Mouse (Mus musculus) hindbrain, postnatal 0 days (tissue): ENCODE data around the gene Ctsa. TPM values are rescaled to one million over a fixed set of nuclear protein-coding genes. Genes with fewer than 3 reads are reported as not detected.
"Not testable (repeated sequence)": the region's sequence is repeated elsewhere in the genome, so short reads cannot be mapped to it uniquely, and the experiment has no call there.

Experiments
- ATAC-seq: fragments of 200-750 bp; cut with Nextera tagmentation; 2 replicates; pipeline ENCODE4 v1.8.0; 2017; ENCODE audit warnings: mild to moderate bottlenecking, moderate TSS enrichment, moderate library complexity
- DNase-seq: peaks from one replicate; pipeline ENCODE4 v3.0.0-alpha.2; 2015; ENCODE audit warnings: low spot score
- H3K27ac ChIP-seq: fragments of 300-500 bp; sonication (generic); 2 replicates; pipeline ENCODE4 v1.5.1; 2014; ENCODE audit warnings: mild to moderate bottlenecking
- H3K27me3 ChIP-seq: fragments of 300-500 bp; sonication (generic); 2 replicates; pipeline ENCODE4 v1.6.1; 2014; ENCODE audit warnings: low read length, mixed read lengths; ENCODE audit not compliant: insufficient read depth
- H3K36me3 ChIP-seq: fragments of 300-500 bp; sonication (generic); 2 replicates; pipeline ENCODE4 v1.6.1; 2014; ENCODE audit warnings: low read length, mixed read lengths; ENCODE audit not compliant: insufficient read depth
- H3K4me1 ChIP-seq: fragments of 300-500 bp; sonication (generic); 2 replicates; pipeline ENCODE4 v1.6.1; 2014; ENCODE audit warnings: antibody characterized with exemption, low read length, mixed read lengths; ENCODE audit not compliant: insufficient read depth
- H3K4me2 ChIP-seq: fragments of 300-500 bp; sonication (generic); 2 replicates; pipeline ENCODE4 v1.6.1; 2014; ENCODE audit warnings: low read depth, mild to moderate bottlenecking, low read length, moderate library complexity, mixed read lengths
- H3K4me3 ChIP-seq: fragments of 300-500 bp; sonication (generic); 2 replicates; pipeline ENCODE4 v1.5.1; 2014; ENCODE audit warnings: low read length
- H3K9ac ChIP-seq: fragments of 300-500 bp; sonication (generic); replicated peaks from 2 replicates; pipeline ENCODE4 v1.6.1; 2014; ENCODE audit warnings: mild to moderate bottlenecking, low read length, moderate library complexity, mixed read lengths
- H3K9me3 ChIP-seq: fragments of 300-500 bp; sonication (generic); 2 replicates; pipeline ENCODE4 v1.6.1; 2016; ENCODE audit warnings: low read length, mixed read lengths
- CTCF ChIP-seq: IDR thresholded peaks from 2 replicates; pipeline ENCODE4 v1.5.1; 2016; ENCODE audit warnings: antibody characterized with exemption, control low read depth, low read depth
- WGBS: fragments of 180-500 bp; shearing (Covaris S2); extraction: QIAGEN DNeasy Blood & Tissue Kit; methylation state at CpG from one replicate; pipeline ENCODE4 v1.1.7; 2014; 5-methylcytosine and 5-hydroxymethylcytosine counted together
- polyA plus RNA-seq: library from polyadenylated mRNA; unstranded; fragments of >200 nt; fragmentation: Nextera tagmentation; extraction: Ambion mirVana; gene quantifications from 2 replicates; pipeline ENCODE4 v1.2.1, GENCODE M21; 2015
- total RNA-seq: library from RNA; depleted of rRNA; stranded (reverse); fragments of >200 nt; gene quantifications from 2 replicates; pipeline ENCODE4 v1.2.3, GENCODE M21; 2014

Ctsa gene
- total and polyA plus RNA-seq, 2 experiments from 2014 or later, result 112 to 135 TPM

DNA sequence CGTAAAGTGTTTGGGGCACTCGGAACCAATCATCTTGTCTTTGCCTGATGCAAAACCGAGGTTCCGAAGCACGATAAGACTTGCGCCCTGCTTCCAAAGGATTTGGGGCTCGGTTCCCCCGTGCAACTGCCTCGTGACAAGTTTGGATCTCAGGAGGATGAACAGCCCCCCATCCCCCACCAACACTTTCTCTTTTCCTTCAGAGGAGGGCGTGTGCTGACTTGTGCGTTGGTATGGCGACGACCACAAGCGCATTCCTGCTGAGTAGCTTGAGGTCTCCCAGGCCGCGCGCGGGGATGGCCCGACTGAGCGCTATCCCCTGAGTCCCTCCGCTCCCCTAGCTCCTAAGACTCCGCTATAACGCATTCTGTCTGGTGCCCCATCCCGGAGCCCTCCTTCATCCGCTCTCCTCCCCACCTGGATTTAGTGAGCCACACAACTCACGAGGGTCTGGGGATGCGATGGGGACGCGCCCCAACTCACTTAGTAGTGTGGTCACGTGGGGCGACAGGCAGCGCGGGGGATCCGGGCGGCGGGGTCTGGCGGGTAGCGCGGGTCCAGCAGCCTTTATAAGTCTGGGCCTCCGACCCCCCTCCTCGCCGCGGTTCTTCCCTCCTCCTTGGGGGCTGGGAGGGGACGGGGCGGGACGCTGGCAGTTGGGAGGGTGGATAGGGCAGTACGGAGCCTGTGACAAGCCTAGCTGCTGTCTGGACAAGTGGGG is 24.6 kb downstream of the Ctsa start, which contains the start of gene Pltp:
Pltp (minus strand) TSS at position 611 of the 721 bp plus-strand sequence.
- H3K27ac ChIP-seq, result peak within 1 kb of the TSS; percentile 58; the same call in 1 of the 2 replicates
- peak within 1 kb of the TSS; percentile 97 for H3K4me2 ChIP-seq
- peaks cover 22% of the 10 kb centered on the region; the same call in 1 of the 2 replicates for H3K4me1 ChIP-seq
- ATAC-seq, result peak; percentile 86
- 0 out of 2 replicates have a peak, but pooled peaks cover 13% of the 10 kb centered on the region for H3K27me3 ChIP-seq
- H3K9me3 ChIP-seq, result no peaks in the 10 kb centered on the region
- H3K4me3 ChIP-seq, result peak within 1 kb of the TSS; percentile 50
- peak; percentile 10; the same call in 1 of the 2 replicates for TF ChIP-seq CTCF
- no peaks in the 10 kb centered on the region for H3K36me3 ChIP-seq
- DNase-seq, result peak; percentile 64
- H3K9ac ChIP-seq, result peak within 1 kb of the TSS; percentile 53
- under 1% methylated on average over 47 of the region's 47 CpGs for WGBS

GRCm38 (mm10) chr2:164857842-164858553 is 25.3 kb downstream of the Ctsa start:
- no peak for ATAC-seq
- peaks cover 22% of the 10 kb centered on the region; the same call in 1 of the 2 replicates for H3K4me1 ChIP-seq
- DNase-seq, result no peak
- 2% methylated on average over 19 of the region's 19 CpGs for WGBS
- H3K27ac ChIP-seq, result no peak overlapping the region; the same call in 1 of the 2 replicates
- H3K27me3 ChIP-seq, result 0 out of 2 replicates have a peak, but pooled peaks cover 13% of the 10 kb centered on the region
- H3K36me3 ChIP-seq, result no peaks in the 10 kb centered on the region
- TF ChIP-seq CTCF, result no peak
- peak overlapping the region; percentile 50 for H3K4me3 ChIP-seq
- H3K4me2 ChIP-seq, result peak overlapping the region; percentile 97
- H3K9ac ChIP-seq, result peak overlapping the region; percentile 53
- no peaks in the 10 kb centered on the region for H3K9me3 ChIP-seq

GRCm38 (mm10) chr2:164859155-164859554 is 26.5 kb downstream of the Ctsa start:
- no peak for ATAC-seq
- Histone ChIP-seq H3K36me3 (no peaks in the 10 kb centered on the region), H3K27ac (no peak overlapping the region), H3K4me3 (no peak overlapping the region), H3K9me3 (no peaks in the 10 kb centered on the region), H3K4me1 (peaks cover 22% of the 10 kb centered on the region; the same call in 1 of the 2 replicates), H3K27me3 (0 out of 2 replicates have a peak, but pooled peaks cover 13% of the 10 kb centered on the region), H3K4me2 (no peak overlapping the region), H3K9ac (no peak overlapping the region)
- TF ChIP-seq CTCF, result no peak
- 71% methylated on average over 2 of the region's 2 CpGs for WGBS
- DNase-seq, result no peak

DNA sequence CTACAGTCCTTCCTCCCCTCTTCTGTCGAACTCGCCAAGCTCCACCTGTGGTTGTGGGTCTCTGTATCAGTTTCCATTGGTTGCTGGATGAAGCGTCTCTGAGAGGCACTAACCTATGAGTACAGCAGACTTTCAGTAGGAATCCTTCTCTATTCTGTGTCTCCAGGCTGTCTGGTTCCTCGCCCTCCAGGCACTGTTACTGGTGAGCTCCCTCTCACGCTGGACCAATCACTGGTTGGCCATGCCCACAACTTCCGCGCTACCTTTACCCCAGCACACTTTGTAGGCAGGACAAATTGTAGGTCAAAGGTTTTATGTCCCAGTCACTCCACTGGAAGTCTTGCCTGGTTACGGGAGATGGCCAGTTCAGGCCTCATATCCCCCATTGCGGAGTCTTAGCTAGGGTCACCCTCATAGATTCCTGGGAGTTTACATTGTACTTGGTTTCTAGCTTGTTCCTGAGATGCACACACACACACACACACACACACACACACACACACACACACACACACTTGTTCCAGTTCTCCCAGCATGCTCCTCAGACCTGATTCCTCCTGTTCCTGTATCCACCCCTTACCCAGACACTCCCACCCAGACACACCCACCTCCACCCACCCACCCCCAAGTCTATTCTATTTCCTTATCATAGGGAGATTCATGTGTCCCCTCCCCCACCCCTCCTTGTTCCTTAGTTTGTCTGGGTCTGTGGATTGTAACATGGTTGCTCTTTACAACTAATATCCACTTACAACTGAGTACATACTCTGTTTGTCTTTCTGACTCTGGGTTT is 27.2 kb downstream of the Ctsa start:
- Histone ChIP-seq H3K27ac (no peak overlapping the region), H3K27me3 (0 out of 2 replicates have a peak, but pooled peaks cover 11% of the 10 kb centered on the region), H3K9me3 (no peaks in the 10 kb centered on the region), H3K4me2 (no peak overlapping the region), H3K36me3 (no peaks in the 10 kb centered on the region), H3K9ac (no peak overlapping the region), H3K4me3 (no peak overlapping the region), H3K4me1 (peaks cover 22% of the 10 kb centered on the region; the same call in 1 of the 2 replicates)
- no peak for TF ChIP-seq CTCF
- DNase-seq (no peak), ATAC-seq (no peak)
- 69% methylated on average over 9 of the region's 9 CpGs for WGBS

- 66% methylated on average over 4 of the region's 4 CpGs for WGBS
- ATAC-seq, result no peak
- H3K4me1 ChIP-seq, result peaks cover 22% of the 10 kb centered on the region; the same call in 1 of the 2 replicates
- no peaks in the 10 kb centered on the region for H3K36me3 ChIP-seq
- TF ChIP-seq CTCF, result no peak
- H3K4me3 ChIP-seq, result no peak overlapping the region
- H3K27ac ChIP-seq, result peak overlapping the region; percentile 67; the same call in 1 of the 2 replicates
- no peaks in the 10 kb centered on the region for H3K9me3 ChIP-seq
- DNase-seq, result no peak
- no peak overlapping the region for H3K4me2 ChIP-seq
- H3K27me3 ChIP-seq, result 0 out of 2 replicates have a peak, but pooled peaks cover 7% of the 10 kb centered on the region
- no peak overlapping the region for H3K9ac ChIP-seq
These were observed 28.4 kb downstream of the Ctsa start for GRCm38 (mm10) chr2:164861094-164861493.

DNA sequence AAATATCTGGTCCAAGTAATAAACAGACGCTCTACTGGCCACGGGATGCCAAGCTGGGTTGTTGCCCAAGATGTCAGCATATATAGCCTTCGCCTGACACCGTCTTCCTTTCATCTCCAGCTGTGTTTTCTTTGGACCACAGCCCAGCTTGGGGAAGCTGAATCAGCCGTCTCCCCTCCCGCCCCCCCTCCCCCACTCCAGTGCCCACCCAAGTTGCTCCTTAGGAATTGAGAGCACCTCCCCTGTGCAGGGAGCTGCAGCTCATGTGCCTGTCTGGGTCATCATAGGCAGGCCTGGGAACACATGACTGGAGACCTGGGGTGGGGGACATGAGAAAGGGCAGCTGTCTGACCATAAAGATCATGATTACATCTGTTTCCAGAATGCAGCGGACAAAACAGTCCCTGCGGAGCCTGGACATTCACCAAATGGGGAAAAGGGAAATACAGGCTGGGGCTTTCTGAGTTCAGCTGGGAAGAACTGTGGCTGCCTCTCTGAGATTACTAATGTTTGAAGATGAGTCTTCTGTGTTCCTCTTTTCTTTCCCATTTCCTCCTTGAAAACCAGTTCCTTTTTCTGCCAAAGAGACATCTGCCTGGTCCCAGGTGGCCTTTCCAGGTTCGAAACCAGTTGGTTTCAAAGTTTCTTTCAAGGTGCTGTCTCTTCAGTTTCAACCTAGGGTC is 29.6 kb downstream of the Ctsa start:
- peak; percentile 85 for DNase-seq
- Histone ChIP-seq H3K9me3 (no peaks in the 10 kb centered on the region), H3K36me3 (no peaks in the 10 kb centered on the region), H3K4me1 (peaks cover 14% of the 10 kb centered on the region; the same call in 1 of the 2 replicates), H3K27ac (peak overlapping the region; percentile 67; the same call in 1 of the 2 replicates), H3K4me3 (no peak overlapping the region), H3K27me3 (0 out of 2 replicates have a peak, but pooled peaks cover 3% of the 10 kb centered on the region), H3K9ac (no peak overlapping the region), H3K4me2 (no peak overlapping the region)
- TF ChIP-seq CTCF, result no peak
- peak; percentile 90 for ATAC-seq
- 24% methylated on average over 9 of the region's 9 CpGs for WGBS

- not testable (repeated sequence) for H3K27me3 ChIP-seq, H3K27ac ChIP-seq, H3K9me3 ChIP-seq, H3K9ac ChIP-seq, H3K4me3 ChIP-seq, ATAC-seq, H3K4me2 ChIP-seq, H3K36me3 ChIP-seq, DNase-seq, H3K4me1 ChIP-seq
- WGBS, result 92% methylated on average over 7 of the region's 9 CpGs
These were observed 30.7 kb downstream of the Ctsa start for GRCm38 (mm10) chr2:164863411-164863810.
